Mouse (Mus musculus) cerebellum, postnatal 36 days (tissue): ENCODE results near the gene Polr3a.
A peak's percentile ranks its signal among the peaks of the same experiment; 100 is the strongest.

Experiments used
- DNase-seq, 2 experiments: peaks; one replicate each; pipeline ENCODE4 v3.0.0; 2021 to 2022; ENCODE audit warnings: mixed read lengths in 2 of 2

Gene Polr3a

DNA sequence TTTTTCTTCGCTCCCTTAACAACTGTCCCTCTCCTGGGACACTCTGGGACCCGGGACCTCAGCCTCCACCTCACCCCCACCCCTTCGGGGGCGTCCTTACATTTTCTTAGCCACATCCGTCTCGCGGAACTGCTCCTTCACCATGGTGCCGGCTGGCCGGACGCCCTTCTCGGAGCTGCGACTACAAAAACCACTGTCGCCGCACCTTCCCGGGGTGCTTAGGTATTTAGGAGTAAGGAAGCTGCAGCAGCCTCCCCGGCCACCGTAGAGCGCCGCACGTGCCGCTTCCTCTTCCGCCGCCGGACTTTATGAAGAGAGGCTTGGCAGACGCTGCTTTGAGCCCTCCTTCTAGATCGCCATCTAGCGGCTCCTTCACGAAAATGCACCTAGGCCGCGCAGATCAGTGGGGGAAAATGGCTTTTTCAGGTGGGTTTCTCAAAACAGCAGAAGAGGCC, at the start of gene Polr3a, which contains the start of gene Rps24:
Polr3a (minus strand) TSS at position 286 of the 455 bp plus-strand sequence.
Rps24 (plus strand) TSS at position 353 of the 455 bp plus-strand sequence.
- peak; percentile 92 to 93 for DNase-seq

DNA sequence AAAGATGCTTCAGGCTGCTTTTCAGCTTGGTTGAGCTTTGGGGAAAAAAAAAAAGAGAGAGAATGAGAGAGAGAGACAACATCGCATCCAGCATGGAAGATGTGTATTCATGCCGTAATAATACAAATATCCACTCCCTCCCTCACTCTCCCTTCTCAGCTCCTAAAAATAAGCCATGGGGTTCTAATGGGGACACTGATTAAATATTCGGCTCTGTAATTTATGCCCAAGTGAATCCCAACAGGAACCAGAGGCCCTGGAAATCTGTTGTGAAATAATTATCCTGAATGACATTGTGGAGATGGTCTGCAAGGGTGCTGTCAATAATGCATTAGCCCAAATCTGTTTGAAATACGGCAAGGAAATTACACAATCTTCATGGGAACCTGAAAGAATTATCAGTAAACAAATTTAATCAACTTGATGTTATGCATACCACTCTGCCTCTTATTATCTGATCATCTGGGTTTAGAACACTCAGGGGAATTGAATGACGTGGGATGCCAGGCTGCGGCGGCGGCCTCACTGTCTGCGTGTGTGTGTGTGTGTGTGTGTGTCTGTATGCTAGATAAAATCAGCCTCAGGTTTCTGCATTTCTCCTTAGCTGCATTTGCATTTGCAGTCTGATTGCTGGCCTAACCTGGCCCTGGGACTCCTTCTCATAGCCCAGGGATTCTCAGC, 48.1 kb upstream of the Polr3a start:
- no peak for DNase-seq

DNA sequence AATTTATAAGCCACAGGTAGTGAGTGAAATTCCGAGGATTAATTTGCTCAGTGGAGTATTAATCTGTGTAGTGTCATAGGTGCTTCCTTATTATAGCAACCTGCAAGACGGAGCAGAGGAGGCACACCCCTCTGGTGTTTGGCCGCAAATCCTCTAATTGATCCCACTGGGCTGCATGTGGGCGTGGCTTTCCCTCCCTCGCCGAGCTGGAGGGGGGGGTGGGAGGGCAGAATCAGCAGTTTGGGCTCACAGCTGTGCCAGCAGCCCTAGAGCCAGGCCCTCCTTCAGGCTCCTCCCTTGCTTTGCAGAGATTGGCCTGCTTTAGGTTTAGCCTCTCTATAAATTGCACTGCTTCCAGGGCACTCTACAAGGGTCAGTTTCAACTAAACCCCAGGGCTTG, 43.4 kb upstream of the Polr3a start:
- no peak for DNase-seq

DNA sequence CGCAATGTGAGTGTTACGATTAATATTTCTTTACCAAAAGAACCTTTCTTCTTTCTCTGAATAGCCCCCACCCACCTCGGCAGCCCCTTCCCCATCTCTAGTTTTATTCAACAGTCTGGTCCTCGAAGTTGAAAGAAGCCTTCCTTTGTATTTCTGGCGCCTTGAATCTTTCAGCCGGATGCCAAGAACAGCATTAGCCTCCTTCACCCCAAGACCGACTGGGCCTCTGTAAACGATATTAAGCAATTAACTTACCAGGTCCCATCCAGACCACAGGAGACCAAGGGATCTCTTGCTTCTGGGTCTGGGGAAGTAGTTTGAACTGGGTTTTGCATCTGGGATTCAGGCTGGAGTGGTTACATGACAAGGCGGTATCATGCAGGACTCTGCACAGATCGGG, 39.6 kb upstream of the Polr3a start:
- no peak for DNase-seq

DNA sequence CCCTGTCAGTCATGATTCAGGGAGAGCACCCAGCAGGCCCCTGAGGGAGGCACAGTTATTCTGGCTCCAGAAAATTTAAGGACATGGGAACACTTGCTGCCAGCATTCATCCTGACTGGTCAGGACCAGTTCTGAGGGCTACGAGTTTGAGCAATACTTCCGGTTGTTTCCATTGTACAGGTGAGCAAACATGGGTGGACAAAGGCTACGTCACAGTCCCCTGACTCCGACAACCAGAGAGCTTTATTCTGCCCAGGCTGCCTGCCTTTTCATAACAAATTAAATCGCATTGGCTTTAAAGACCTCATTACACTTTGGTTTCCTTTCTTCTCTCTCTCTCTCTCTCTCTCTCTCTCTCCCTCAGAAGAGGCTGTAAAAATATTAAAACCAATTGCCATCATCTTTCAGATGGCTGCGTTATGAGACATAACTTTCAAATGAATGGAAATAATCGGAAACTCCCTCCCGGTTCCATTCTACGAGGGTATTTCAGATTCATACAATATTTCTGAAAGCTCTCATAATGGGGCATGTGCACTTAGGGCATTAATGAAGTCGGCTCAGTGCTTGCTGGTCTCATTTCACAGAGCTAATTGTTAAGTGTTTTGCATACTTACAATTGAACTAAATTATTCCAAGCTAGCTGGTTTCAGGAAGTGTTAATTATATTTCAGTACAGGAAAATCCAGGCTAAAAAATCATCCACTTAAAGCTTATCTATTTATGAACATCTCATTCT, 39.0 kb upstream of the Polr3a start:
- DNase-seq = no peak

DNA sequence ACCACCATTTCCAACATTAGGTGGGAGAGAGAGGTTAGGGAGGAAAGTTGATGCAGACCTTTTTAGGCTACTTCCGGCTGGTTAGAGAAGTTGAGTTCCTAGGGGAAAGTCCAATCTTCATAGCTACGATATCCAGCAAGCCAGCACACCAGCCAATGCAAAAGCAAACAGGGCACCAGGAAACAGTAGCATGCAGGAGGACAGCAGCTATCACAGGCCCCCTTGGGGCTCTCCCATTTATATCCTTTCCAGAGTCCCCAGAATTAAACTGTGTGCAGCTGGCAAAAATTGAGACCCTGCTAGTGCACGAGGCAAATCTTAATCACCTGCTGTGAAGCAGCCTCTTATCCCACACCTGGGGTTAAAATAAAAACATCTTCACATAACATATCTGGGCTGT, 38.3 kb upstream of the Polr3a start:
- no peak for DNase-seq

DNA sequence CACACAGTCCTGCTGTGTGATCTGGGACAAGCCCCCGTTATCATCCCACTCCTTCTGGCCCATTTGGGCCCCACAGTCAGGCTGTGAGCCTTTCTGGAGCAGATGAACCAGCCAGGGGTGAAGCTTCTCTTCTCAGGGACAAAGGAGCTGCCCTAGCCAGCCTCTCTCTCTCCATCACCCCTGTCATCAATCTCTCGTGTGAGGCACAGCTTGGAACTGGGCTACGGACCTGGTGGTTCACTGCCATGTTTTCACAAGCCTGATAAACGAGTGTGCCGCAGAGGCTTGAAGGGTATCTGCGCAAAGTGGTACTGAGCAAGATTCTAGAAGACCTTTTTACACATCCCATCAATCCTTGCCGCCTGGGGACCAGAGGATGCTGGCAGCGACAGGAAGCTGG, 34.7 kb upstream of the Polr3a start:
- DNase-seq = no peak

DNA sequence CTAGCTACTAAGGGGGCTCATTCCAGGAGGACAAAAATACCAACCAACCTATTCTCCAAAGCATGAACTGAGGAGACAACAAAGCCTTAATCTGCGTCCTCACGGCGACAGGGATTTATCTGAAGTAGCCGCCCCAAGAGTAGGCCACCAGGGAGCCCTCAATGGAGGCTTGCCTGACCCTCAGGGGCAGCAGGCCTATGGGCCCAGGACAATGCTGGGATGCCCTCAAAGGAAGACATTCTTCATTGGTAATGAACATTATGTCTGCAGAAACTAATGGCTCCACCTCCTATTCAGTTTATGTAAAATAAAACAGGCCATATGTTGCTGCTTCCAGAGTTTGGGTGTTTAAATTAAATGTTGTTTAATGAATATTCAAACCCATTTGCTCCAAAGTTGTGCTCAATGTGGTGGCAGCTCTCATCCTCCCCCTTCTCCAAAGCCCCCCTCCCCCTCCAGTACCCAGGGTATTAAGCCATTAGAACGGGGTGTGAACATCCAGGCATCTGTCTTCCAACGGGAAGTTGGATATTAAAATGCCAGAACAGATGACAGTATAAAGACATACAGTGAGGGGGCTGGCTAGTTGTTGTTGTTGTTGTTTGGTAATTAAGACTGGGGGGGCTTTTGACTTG, 25.8 kb upstream of the Polr3a start:
- DNase-seq = no peak

DNA sequence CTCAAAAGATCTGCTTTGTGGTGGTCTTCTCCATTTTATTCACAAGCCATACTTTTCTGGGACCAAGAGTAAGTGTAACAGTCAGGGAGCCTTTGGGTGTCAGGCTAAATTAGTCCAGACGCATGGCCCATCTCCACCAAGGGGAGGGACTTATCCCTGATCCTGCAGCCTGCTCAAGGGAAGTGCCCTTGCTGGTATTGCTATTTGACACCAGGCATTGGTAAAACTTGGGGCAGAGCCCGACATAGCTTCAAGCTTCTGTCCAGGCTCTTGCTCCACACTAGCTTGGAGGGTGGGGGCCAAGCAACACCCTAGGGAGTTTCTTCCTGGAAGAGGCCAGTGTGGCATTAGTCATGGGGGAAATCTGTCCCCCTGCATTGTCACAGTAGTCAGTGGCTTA, 23.8 kb upstream of the Polr3a start:
- no peak for DNase-seq

DNA sequence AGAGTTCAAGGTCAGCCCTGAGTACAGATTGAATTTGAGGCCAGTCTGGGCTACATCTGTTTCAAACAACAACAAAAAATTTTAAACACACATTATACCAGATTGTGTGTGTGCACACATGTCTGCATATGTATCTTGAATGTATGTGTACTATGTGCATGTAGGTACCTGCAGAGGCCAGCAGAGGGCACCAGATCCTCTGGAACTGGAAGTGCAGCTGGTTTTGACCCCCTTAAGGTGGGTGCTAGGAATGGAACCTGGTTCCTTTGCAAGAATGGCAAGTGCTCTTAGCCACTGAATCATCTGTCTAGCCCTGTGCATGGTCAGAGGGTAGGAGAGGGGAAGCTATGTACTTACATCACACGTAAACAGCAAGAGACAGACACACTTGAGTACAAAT, 23.4 kb upstream of the Polr3a start:
- DNase-seq = no peak

DNA sequence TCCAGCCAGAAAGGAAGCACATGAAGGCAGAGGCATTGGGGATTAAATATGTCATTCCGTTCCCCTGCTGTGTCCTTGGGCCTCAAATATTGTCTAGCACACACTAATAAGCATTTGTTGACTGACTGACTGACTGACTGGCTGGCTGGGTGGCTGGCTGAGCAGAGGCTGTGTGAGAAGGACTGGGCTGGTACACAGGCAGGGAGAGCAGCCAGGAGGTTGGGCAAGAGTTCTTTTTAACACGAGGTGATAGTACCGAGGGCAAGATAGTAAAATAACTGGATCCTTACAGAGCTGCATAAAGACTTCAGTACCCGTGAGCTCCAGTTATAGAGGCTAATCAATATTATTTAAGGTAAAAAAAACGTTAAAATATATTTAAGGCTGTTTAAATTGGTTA, 22.7 kb upstream of the Polr3a start:
- no peak for DNase-seq

DNA sequence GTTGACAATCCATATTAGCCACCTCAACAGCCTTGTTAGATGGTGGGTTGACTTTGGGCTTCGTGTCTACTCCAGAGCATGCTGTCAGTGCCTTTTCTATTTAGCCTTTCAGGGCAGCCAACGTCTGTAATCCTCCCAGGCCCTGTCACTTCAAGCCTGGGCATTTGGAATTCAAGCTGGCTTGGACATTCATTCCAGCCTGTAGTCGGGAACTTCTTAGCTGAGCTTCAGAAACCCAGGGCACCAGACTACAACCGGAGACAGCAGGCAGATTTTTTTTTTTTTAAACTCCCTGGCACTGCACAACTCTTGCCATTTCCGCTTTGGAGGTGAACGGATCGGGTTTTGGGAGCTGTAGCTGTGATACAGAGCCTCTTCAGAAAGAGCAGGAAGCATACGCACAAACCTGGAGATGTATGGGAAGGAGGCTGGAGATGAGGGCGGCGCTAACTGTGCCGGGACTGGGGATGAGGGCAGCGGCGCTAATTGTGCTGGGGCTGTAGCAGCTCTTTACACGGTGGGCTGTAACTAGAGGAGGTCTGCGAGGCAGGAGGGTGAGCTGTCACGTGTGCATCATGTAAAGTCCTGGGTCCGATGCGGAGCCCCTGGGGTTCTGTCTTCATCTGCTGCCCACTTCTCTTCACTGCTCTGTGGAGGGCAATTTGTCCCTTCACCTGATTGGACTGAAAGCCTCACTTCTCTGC, 21.4 kb upstream of the Polr3a start:
- peak; percentile 30 to 35 for DNase-seq

DNA sequence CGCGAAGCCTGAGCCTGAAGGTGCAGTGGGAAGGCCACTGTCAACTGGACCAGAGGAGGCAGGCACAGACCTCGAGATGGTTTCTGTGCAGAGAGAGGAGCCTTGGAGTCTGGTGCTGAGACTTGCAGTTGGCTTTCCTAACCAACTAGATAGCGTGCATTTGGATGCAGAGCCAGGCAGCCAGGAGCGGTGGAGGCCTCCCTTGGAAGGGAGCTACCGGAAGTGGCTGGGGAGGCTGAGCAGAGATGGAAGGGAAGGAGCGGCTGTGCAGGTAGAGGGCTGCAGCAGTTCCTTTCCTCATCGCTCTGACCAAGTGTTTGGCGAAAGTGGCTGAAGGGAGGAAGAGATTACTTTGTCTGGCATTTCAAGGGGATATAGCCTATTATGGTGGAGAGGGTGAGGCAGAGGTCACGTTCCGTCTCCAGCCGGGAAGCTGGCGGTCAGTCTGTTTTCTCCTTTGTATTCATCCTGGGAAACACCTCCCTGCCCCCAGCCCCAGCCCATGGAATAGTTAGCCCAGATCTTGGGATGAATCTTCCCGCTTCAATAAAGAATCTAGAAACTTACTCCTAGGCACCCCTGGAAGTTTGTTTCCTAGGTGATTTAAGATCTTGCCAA, 20.7 kb upstream of the Polr3a start:
- no peak for DNase-seq

DNA sequence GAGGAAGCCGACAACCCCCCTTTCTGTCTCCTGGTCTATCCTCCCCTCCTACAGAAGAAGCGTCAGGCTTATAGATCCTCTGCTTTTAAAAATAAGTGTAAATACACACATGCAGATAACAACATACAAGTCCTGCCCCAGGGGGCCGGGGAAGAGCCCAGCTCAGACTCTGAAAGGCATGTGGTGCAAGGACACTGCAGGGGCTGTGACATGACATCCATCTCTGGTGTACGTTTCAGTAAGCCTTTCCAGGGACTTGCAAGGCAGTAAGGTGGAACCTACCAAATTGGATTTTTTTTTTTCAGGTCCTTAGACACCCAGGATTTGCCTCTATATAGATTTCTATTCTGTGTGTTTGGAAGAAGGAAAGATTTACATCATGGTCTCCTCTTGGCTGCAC, 14.4 kb upstream of the Polr3a start:
- no peak for DNase-seq

DNA sequence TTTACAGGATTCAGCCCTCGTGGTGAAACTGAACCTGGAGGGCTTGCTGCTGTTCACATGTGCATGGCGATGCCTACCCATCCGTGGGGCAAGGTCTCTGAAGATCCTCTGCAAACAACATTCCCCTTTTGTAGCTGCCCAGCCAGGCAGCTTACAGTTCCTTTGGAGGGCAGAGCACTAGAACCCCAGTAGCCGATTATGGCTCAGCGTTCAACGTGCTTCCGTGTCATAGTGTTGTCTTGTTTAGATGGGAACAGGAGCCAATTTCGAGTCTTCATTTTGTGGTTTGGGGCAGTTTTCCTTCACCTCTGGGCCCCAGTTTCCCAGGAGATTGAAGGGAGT, 14.0 kb upstream of the Polr3a start:
- no peak for DNase-seq

DNA sequence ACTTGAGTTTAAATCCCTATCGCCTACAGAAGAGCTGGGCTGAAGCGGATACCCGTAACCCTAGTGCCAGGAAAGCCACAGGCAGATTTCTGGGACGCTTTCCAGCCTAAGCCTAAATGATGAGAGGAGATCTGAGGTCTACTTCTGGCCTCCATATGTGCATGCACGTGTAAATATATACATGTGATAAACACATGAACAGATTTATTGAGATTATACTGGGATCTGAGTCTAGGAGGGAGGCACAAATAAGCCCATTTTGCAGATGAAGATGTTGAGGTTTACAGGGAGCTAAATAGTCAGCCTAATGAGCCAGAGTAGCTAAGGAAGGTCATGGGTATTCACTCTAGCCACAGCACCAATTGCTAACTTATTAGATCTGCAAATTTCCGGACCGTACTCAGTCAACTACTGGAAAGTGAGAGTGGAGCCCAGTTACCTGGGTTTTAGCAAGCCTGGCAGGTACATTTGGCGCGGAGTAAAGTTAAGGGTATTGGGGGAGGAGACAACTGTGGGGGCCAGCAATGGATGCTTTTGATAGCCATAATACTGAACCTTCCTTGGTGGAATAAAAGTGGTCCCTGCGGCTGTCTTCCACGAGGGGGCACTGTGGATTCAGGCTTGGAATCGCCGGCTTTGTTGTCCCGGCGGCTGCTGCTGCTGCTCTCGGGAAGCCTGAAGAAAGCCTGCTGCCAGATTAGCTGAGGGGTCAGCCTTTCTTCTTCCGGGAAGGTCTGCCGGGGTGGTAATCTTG, 13.4 kb upstream of the Polr3a start:
- peak; percentile 88 to 92 for DNase-seq

DNA sequence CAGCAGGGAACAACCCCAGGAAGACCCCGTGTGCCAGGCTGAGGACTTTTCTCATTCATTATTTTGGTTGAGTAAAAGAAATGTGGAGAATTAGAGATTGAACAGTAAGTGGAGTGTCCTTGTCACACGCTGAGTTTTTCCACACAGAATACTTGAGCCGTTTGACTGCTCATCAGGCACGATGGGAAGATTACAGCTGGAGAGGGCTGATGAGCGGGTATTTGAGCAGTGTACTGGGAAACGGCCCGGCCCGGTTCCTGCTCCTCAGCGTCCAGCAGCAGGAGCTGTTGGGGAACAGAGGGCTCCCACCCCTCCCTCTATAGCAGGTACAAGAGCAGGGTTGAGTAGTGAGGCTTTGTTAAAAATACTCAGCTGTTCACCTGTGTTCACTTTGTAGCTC, 12.6 kb upstream of the Polr3a start:
- no peak for DNase-seq

DNA sequence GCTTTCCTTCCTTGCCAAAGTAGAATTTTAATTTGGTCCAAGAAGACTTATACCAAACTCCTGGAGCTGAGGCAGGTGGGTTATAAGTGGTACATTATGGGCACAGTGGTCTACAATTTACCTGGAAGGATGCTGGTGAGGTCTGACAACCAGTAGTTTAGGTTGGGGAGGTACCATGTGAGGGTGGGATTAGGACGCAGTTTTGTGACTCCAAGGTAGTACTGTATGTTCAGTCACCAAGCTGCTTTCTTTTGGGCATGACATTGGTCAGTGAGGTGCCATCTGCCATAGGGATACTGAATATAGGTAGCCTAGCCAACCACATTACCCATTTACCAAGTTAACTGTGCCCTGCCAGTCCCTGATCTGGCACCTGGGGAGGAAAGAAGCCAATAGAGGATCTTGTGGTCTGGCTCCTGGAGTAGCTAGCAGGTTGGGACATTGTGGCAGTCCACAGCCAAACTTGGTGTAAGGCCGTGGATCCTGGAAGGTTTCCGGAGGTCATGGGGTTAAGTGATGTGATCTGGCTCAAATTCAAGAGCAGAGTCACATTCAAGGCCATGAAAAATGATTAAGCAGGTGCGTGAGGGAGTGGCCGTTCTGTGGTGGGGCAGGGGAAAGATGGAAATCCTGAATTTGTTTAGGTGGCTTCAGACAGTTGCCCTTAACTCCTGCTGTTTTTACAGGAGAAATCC, 11.8 kb upstream of the Polr3a start:
- no peak for DNase-seq

DNA sequence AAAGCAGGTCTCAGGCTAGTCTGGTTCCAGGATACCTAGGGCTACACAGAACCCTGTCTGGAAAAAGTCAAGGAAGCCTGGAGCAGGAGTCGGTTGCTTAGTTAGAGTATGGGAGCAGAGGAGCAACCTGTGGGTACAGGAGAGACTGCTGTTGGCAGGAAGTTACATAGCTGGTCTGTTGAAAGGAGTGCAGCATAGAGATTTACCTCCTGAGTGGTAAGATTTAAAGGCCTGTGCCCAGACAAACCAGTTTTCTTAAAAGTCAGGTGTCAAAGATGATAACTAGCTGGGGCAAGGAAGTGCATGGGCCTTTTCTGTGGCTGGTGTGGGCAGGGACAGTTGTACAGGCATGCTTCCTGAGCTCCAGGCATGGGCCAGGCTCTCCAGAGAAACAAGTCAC, 10.6 kb upstream of the Polr3a start:
- no peak for DNase-seq

DNA sequence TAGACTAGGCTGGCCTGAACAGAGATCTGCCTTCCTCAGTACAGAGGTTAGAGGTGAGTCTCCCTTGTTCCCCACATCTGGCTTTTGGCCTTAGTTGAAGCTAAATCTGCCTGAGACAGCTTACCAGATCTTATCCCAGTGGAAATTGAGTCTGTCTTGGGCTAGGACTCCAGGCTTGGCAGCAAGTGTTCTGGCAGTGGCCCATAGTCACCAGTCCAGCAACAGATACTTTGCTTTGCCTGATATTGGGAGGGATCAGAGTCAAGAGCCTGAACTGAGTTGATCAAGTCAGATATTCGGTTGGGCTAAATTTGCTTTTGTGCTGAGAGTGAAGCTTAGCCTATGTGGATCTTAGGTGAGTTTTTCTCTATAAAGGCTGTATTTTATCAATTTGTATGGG, 9.6 kb upstream of the Polr3a start:
- no peak for DNase-seq

DNA sequence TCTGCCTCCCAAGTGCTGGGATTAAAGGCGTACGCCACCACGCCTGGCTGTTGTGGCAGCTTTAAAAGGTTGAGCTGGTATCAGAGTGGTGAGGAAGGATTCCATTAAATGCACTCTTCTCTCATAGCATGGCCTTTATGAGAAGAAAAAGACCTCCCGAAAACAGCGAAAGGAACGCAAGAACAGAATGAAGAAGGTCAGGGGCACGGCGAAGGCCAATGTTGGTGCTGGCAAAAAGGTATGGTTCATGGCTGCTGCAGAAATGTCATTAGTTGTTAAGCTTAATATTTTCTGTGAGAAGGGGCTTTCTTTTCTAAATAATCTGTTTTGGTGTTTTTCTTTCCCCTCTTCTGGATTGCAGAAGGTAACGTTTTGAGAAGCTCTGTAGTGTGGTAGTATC, 6.4 kb upstream of the Polr3a start:
- DNase-seq = no peak
